Mouse (Mus musculus): ENCODE data around the gene Rpl12.

DNA sequence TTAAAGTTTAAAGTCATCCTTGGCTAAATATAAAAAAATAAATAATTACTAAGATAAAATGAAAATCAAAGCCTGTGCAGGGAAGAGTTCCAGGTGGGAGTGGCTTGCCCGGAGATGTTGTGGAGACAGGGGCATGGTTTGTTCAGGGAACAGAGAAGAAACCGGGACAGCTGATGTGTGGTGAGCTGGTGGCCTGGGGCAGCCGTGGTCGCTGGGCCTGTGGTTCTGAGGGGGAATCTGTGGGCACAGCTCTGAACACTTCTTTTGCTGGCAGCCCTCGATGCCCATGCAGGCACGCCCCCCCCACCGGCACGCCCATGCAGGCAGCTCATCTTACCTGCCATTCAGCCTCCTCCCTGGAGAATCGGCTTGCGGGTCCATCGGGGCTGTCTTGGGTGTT is 13.9 kb upstream of the Rpl12 start:
- TF ChIP-seq CTCF (IDR thresholded peaks at IDR 0.05; ENCODE audit: low read depth) (no peak), EP300 (IDR thresholded peaks at IDR 0.05; ENCODE audit: low read depth) (no peak)

All from liver, postnatal 0 days (tissue).